Mouse (Mus musculus): ENCODE data around the gene Gm5737. TPM values are rescaled to one million over a fixed set of nuclear protein-coding genes. Genes with fewer than 3 reads are reported as not detected.
A peak's percentile ranks its signal among the peaks of the same experiment; 100 is the strongest.

The Gm5737 gene
- polyA plus RNA-seq, 1 experiment from 2014 or later: not detected

- H3K36me3 ChIP-seq: no peaks in the 10 kb centered on the region
- no peaks in the 10 kb centered on the region for H3K9me3 ChIP-seq
- under 1% methylated on average over 46 of the region's 46 CpGs for WGBS
- H3K4me1 ChIP-seq (replicated peaks): peaks cover 9% of the 10 kb centered on the region; the same call in 1 of the 2 replicates
- peak overlapping the region; percentile 55 for H3K9ac ChIP-seq
- peak; percentile 46 for ATAC-seq
- peak overlapping the region; percentile 99 for H3K4me2 ChIP-seq (replicated peaks)
- H3K27ac ChIP-seq: peak overlapping the region; percentile 66; the same call in 1 of the 2 replicates
- H3K4me3 ChIP-seq (replicated peaks): peak overlapping the region; percentile 66
- H3K27me3 ChIP-seq (replicated peaks): no peaks in the 10 kb centered on the region
Measured at GRCm38 (mm10) chr7:120830431-120831381, 18.5 kb downstream of the Gm5737 start.

- 42% methylated on average over 6 of the region's 6 CpGs for WGBS
- no peak overlapping the region for H3K27ac ChIP-seq
- H3K4me3 ChIP-seq (replicated peaks): peak overlapping the region; percentile 55
- H3K36me3 ChIP-seq: no peaks in the 10 kb centered on the region
- H3K9ac ChIP-seq: no peak overlapping the region
- no peaks in the 10 kb centered on the region for H3K27me3 ChIP-seq (replicated peaks)
- H3K4me1 ChIP-seq (replicated peaks): peaks cover 9% of the 10 kb centered on the region; the same call in 1 of the 2 replicates
- no peaks in the 10 kb centered on the region for H3K9me3 ChIP-seq
- no peak for ATAC-seq
- peak overlapping the region; percentile 61 for H3K4me2 ChIP-seq (replicated peaks)
Measured at GRCm38 (mm10) chr7:120834426-120834825, 22.3 kb downstream of the Gm5737 start.

GRCm38 (mm10) chr7:120834863-120835372 lies 22.8 kb downstream of the Gm5737 start:
- H3K27me3 ChIP-seq (replicated peaks): no peaks in the 10 kb centered on the region
- peak overlapping the region; percentile 79 for H3K27ac ChIP-seq
- peaks cover 9% of the 10 kb centered on the region; the same call in 1 of the 2 replicates for H3K4me1 ChIP-seq (replicated peaks)
- no peaks in the 10 kb centered on the region for H3K9me3 ChIP-seq
- H3K9ac ChIP-seq: peak overlapping the region; percentile 42; the same call in 1 of the 2 replicates
- H3K4me2 ChIP-seq (replicated peaks): peak overlapping the region; percentile 61
- H3K36me3 ChIP-seq: no peaks in the 10 kb centered on the region
- 9% methylated on average over 14 of the region's 14 CpGs for WGBS
- peak overlapping the region; percentile 55 for H3K4me3 ChIP-seq (replicated peaks)
- peak; percentile 87 for ATAC-seq

- WGBS: under 1% methylated on average over 41 of the region's 41 CpGs
Measured at GRCm38 (mm10) chr7:120835449-120836359, 23.5 kb downstream of the Gm5737 start.

GRCm38 (mm10) chr7:120836361-120836760 lies 24.2 kb downstream of the Gm5737 start:
- WGBS: 6% methylated on average over 12 of the region's 12 CpGs
- no peaks in the 10 kb centered on the region for H3K27me3 ChIP-seq (replicated peaks)
- H3K4me3 ChIP-seq (replicated peaks): peak overlapping the region; percentile 55
- no peaks in the 10 kb centered on the region for H3K36me3 ChIP-seq
- H3K4me2 ChIP-seq (replicated peaks): peak overlapping the region; percentile 57
- ATAC-seq: no peak
- no peaks in the 10 kb centered on the region for H3K9me3 ChIP-seq
- H3K27ac ChIP-seq: no peak overlapping the region
- H3K9ac ChIP-seq: 0 out of 2 replicates have a peak overlapping the region, but pooled peaks have one; percentile 2
- peaks cover 6% of the 10 kb centered on the region; the same call in 1 of the 2 replicates for H3K4me1 ChIP-seq (replicated peaks)

More at GRCm38 (mm10) chr7:120835449-120836359, 23.5 kb downstream of the Gm5737 start:
- peak; percentile 90 for ATAC-seq
- no peaks in the 10 kb centered on the region for H3K9me3 ChIP-seq
- H3K4me3 ChIP-seq (replicated peaks): peak overlapping the region; percentile 55
- peak overlapping the region; percentile 50 for H3K9ac ChIP-seq
- peaks cover 9% of the 10 kb centered on the region; the same call in 1 of the 2 replicates for H3K4me1 ChIP-seq (replicated peaks)
- H3K4me2 ChIP-seq (replicated peaks): peak overlapping the region; percentile 61
- no peaks in the 10 kb centered on the region for H3K27me3 ChIP-seq (replicated peaks)
- peak overlapping the region; percentile 79; the same call in 1 of the 2 replicates for H3K27ac ChIP-seq
- H3K36me3 ChIP-seq: no peaks in the 10 kb centered on the region

- H3K36me3 ChIP-seq: no peaks in the 10 kb centered on the region
- H3K9me3 ChIP-seq: no peaks in the 10 kb centered on the region
- H3K27ac ChIP-seq: no peak overlapping the region
- H3K4me2 ChIP-seq (replicated peaks): no peak overlapping the region
- no peak for ATAC-seq
- 0 out of 2 replicates have a peak, but pooled peaks cover 4% of the 10 kb centered on the region for H3K4me1 ChIP-seq (replicated peaks)
- no peak overlapping the region for H3K4me3 ChIP-seq (replicated peaks)
- no peaks in the 10 kb centered on the region for H3K27me3 ChIP-seq (replicated peaks)
- 59% methylated on average over 5 of the region's 5 CpGs for WGBS
- H3K9ac ChIP-seq: no peak overlapping the region
Measured at GRCm38 (mm10) chr7:120838436-120839160, 26.4 kb downstream of the Gm5737 start.

GRCm38 (mm10) chr7:120839786-120840185 lies 27.6 kb downstream of the Gm5737 start:
- peaks cover 7% of the 10 kb centered on the region; the same call in 1 of the 2 replicates for H3K4me1 ChIP-seq (replicated peaks)
- no peak overlapping the region for H3K9ac ChIP-seq
- H3K27me3 ChIP-seq (replicated peaks): no peaks in the 10 kb centered on the region
- no peak overlapping the region for H3K27ac ChIP-seq
- no peaks in the 10 kb centered on the region for H3K9me3 ChIP-seq
- no peak for ATAC-seq
- WGBS: 87% methylated on average over 2 of the region's 2 CpGs
- no peak overlapping the region for H3K4me3 ChIP-seq (replicated peaks)
- H3K4me2 ChIP-seq (replicated peaks): no peak overlapping the region
- no peaks in the 10 kb centered on the region for H3K36me3 ChIP-seq

- no peaks in the 10 kb centered on the region for H3K27me3 ChIP-seq (replicated peaks)
- peak within 1 kb of the TSS; percentile 80 for H3K4me3 ChIP-seq (replicated peaks)
- peak within 1 kb of the TSS; percentile 80 for H3K4me2 ChIP-seq (replicated peaks)
- H3K9me3 ChIP-seq: no peaks in the 10 kb centered on the region
- no peaks in the 10 kb centered on the region for H3K36me3 ChIP-seq
- ATAC-seq: peak; percentile 97
- H3K9ac ChIP-seq: peak within 1 kb of the TSS; percentile 94
- H3K4me1 ChIP-seq (replicated peaks): peaks cover 13% of the 10 kb centered on the region; the same call in 1 of the 2 replicates
- 3% methylated on average over 34 of the region's 35 CpGs for WGBS
- H3K27ac ChIP-seq: peak within 1 kb of the TSS; percentile 99
Measured at GRCm38 (mm10) chr7:120842345-120843036, 30.3 kb downstream of the Gm5737 start, which contains the start of gene Eef2k. TSS of gene Eef2k (plus strand) at chr7:120842831.

GRCm38 (mm10) chr7:120843037-120843621 lies 31.0 kb downstream of the Gm5737 start:
- H3K4me3 ChIP-seq (replicated peaks): peak overlapping the region; percentile 80
- H3K9me3 ChIP-seq: no peaks in the 10 kb centered on the region
- H3K4me2 ChIP-seq (replicated peaks): peak overlapping the region; percentile 80
- peak; percentile 72 for ATAC-seq
- H3K9ac ChIP-seq: peak overlapping the region; percentile 94
- no peaks in the 10 kb centered on the region for H3K36me3 ChIP-seq
- under 1% methylated on average over 40 of the region's 40 CpGs for WGBS
- peak overlapping the region; percentile 99 for H3K27ac ChIP-seq
- peaks cover 13% of the 10 kb centered on the region; the same call in 1 of the 2 replicates for H3K4me1 ChIP-seq (replicated peaks)
- H3K27me3 ChIP-seq (replicated peaks): no peaks in the 10 kb centered on the region

- H3K27me3 ChIP-seq (replicated peaks): no peaks in the 10 kb centered on the region
- peaks cover 15% of the 10 kb centered on the region; the same call in 1 of the 2 replicates for H3K4me1 ChIP-seq (replicated peaks)
- H3K9me3 ChIP-seq: no peaks in the 10 kb centered on the region
- peak overlapping the region; percentile 99 for H3K27ac ChIP-seq
- WGBS: 5% methylated on average over 16 of the region's 16 CpGs
- ATAC-seq: peak; percentile 5
- H3K4me2 ChIP-seq (replicated peaks): peak overlapping the region; percentile 80
- H3K36me3 ChIP-seq: no peaks in the 10 kb centered on the region
- peak overlapping the region; percentile 80 for H3K4me3 ChIP-seq (replicated peaks)
- H3K9ac ChIP-seq: peak overlapping the region; percentile 94
Measured at GRCm38 (mm10) chr7:120843852-120844435, 31.8 kb downstream of the Gm5737 start.

Measured in intestine, embryonic 15.5 days (tissue).